Mouse (Mus musculus): ENCODE measurements around the gene Insl6. TPM values are rescaled to one million over a fixed set of nuclear protein-coding genes. Genes with fewer than 3 reads are reported as not detected.

Insl6 gene
- polyA plus RNA-seq, 1 experiment from 2014 or later = 3.0 TPM

DNA sequence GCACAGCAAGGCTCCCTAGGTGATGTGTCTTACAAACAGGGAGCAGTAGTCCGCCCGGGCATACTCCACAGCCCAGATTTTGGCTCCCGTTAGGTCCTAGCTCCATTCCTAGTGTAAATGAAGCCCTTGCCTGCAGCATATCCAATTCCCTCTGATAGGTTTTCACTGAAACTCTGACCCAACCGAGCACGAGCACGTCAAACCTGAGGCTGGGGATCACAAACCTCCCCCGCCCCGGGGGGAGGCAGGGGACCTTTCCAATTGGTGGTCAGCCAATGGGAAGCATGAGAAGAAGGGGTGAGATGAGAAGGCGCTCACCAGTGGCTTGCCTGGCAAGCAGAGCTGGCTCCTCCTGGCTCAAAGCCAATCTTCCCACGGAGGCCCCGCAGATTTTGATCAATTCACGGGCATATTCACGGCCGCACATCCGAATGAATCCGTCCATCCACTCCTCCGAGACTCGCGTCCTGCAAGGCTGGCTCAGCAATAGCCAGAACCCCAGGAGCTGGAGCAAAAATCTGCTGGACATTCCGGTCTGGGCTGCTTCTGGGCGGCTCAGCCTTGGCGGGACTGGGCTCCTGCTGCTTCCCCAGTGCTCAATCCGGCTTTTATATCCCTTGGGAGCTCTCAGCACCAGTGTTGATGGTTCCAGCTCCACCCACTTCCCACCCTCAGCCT lies 9.1 kb upstream of the Insl6 start, which contains the start of gene Rln1:
Gene Rln1 (minus strand): TSS at position 603 of the 678 bp plus-strand sequence.
- DNase-seq (ENCODE audit: low spot score) (peak; percentile 55), ATAC-seq (ENCODE audit: low FRiP score, low TSS enrichment) (peak; percentile 80)
- WGBS = 3% methylated on average over 23 of the region's 23 CpGs
- TF ChIP-seq CTCF (IDR thresholded peaks at IDR 0.05; ENCODE audit: low read depth) (no peak), EP300 (optimal IDR thresholded peaks at IDR 0.05) (no peak)
- H3K4me2 ChIP-seq (replicated peaks; ENCODE audit: low read depth) = peak within 1 kb of the TSS; percentile 69
- H3K9me3 ChIP-seq (ENCODE audit: control insufficient read depth, low read length) = no peaks in the 10 kb centered on the region
- H3K27me3 ChIP-seq (ENCODE audit: control insufficient read depth, insufficient read depth, low read length) = no peaks in the 10 kb centered on the region
- H3K4me3 ChIP-seq (ENCODE audit: low read depth, low read length) = peak within 1 kb of the TSS; percentile 39
- no peak within 1 kb of the TSS for H3K27ac ChIP-seq (replicated peaks)
- peak within 1 kb of the TSS; percentile 41 for H3K9ac ChIP-seq (ENCODE audit: low read length)
- H3K4me1 ChIP-seq (replicated peaks; ENCODE audit: control insufficient read depth, insufficient read depth) = no peaks in the 10 kb centered on the region
- no peaks in the 10 kb centered on the region for H3K36me3 ChIP-seq (ENCODE audit: control insufficient read depth, insufficient read depth, low read length)

DNA sequence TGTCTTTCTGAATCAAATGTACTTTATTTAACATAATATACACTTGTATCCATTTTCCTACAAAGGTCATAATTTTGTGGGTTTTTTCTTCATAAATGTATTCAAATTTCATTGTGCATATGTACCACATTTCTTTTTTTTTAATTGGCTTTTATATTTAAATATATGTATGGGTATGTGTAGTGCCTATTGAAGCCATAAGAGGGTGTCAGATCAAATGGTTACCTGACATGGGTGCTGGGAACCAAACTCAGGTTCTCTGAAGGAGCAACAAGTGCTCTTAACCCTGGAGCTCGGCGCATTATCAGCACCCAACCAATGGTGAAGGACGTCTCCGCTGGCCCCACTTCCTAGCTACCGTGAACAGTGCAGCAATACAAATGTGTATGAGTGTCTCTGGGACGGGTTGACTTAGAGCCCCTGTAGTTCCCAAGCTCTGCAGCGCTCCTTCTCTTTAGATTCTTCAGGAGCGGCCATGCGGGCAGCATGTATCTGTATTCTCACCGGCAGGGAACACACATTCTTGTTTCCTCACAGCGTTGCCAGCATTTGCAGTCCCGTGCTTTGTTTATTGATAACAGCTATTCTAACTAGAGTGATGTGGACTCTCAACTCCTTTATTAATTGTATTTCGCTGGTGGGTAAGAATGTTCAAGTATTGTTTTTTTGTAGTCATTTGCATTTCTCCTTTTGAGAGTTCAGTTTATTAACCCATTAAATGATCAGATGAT lies 1.8 kb upstream of the Insl6 start:
- WGBS = 77% methylated on average over 13 of the region's 13 CpGs
- Histone ChIP-seq H3K9me3 (ENCODE audit: control insufficient read depth, low read length) (no peaks in the 10 kb centered on the region), H3K4me3 (ENCODE audit: low read depth, low read length) (no peak overlapping the region), H3K27me3 (ENCODE audit: control insufficient read depth, insufficient read depth, low read length) (no peaks in the 10 kb centered on the region), H3K27ac (replicated peaks) (no peak overlapping the region), H3K9ac (ENCODE audit: low read length) (no peak overlapping the region), H3K4me1 (replicated peaks; ENCODE audit: control insufficient read depth, insufficient read depth) (no peaks in the 10 kb centered on the region), H3K4me2 (replicated peaks; ENCODE audit: low read depth) (no peak overlapping the region), H3K36me3 (ENCODE audit: control insufficient read depth, insufficient read depth, low read length) (no peaks in the 10 kb centered on the region)
- ATAC-seq (ENCODE audit: low FRiP score, low TSS enrichment) (no peak), DNase-seq (ENCODE audit: low spot score) (no peak)
- TF ChIP-seq EP300 (optimal IDR thresholded peaks at IDR 0.05) (no peak), CTCF (IDR thresholded peaks at IDR 0.05; ENCODE audit: low read depth) (no peak)

DNA sequence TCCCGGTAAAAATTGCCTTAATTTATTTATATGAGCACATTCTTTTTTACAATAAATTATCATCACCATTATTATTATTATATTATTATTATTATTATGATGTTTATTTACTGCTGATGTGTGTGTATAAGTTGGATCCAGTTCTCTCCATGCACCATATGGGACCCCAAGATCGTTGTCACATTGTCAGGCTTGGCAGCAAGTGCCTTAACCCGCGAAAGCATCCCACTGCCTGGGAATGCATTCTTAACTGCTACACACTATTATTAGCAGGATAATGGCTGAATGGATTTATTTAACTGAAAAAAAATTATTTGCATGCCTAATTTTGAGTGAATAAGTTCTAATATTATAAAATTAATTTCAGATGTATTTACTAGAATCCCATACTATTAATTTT lies 1.2 kb upstream of the Insl6 start:
- H3K9me3 ChIP-seq (ENCODE audit: control insufficient read depth, low read length) = no peaks in the 10 kb centered on the region
- no peaks in the 10 kb centered on the region for H3K36me3 ChIP-seq (ENCODE audit: control insufficient read depth, insufficient read depth, low read length)
- H3K27me3 ChIP-seq (ENCODE audit: control insufficient read depth, insufficient read depth, low read length) = no peaks in the 10 kb centered on the region
- no peak overlapping the region for H3K27ac ChIP-seq (replicated peaks)
- no peaks in the 10 kb centered on the region for H3K4me1 ChIP-seq (replicated peaks; ENCODE audit: control insufficient read depth, insufficient read depth)
- WGBS = 86% methylated on average over 4 of the region's 4 CpGs
- no peak overlapping the region for H3K4me2 ChIP-seq (replicated peaks; ENCODE audit: low read depth)
- no peak overlapping the region for H3K9ac ChIP-seq (ENCODE audit: low read length)
- no peak overlapping the region for H3K4me3 ChIP-seq (ENCODE audit: low read depth, low read length)
- DNase-seq (ENCODE audit: low spot score) (no peak), ATAC-seq (ENCODE audit: low FRiP score, low TSS enrichment) (no peak)
- TF ChIP-seq EP300 (optimal IDR thresholded peaks at IDR 0.05) (no peak), CTCF (IDR thresholded peaks at IDR 0.05; ENCODE audit: low read depth) (no peak)

DNA sequence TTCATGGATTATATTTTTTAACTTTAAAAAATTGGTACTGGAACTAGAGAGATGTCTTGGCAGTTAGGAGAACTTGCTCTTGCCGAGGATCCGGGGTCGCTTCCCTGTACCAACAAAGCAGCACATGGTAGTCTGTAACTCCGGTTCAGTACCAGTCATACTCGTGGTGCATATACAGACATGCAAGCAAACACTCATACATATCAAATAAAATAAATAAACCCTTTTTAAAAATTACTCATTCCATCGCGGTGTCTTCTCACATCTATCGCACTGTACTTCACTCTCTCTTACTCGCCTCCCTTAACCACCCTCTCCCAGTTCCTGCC lies 660 bp upstream of the Insl6 start:
- Histone ChIP-seq H3K9me3 (ENCODE audit: control insufficient read depth, low read length) (no peaks in the 10 kb centered on the region), H3K4me1 (replicated peaks; ENCODE audit: control insufficient read depth, insufficient read depth) (no peaks in the 10 kb centered on the region), H3K4me2 (replicated peaks; ENCODE audit: low read depth) (peak overlapping the region; percentile 58), H3K27me3 (ENCODE audit: control insufficient read depth, insufficient read depth, low read length) (no peaks in the 10 kb centered on the region), H3K4me3 (ENCODE audit: low read depth, low read length) (no peak overlapping the region), H3K27ac (replicated peaks) (no peak overlapping the region), H3K36me3 (ENCODE audit: control insufficient read depth, insufficient read depth, low read length) (no peaks in the 10 kb centered on the region), H3K9ac (ENCODE audit: low read length) (no peak overlapping the region)
- 42% methylated on average over 9 of the region's 9 CpGs for WGBS
- ATAC-seq (ENCODE audit: low FRiP score, low TSS enrichment) (no peak), DNase-seq (ENCODE audit: low spot score) (no peak)
- no peak for TF ChIP-seq CTCF (IDR thresholded peaks at IDR 0.05; ENCODE audit: low read depth)
- no peak for TF ChIP-seq EP300 (optimal IDR thresholded peaks at IDR 0.05)

DNA sequence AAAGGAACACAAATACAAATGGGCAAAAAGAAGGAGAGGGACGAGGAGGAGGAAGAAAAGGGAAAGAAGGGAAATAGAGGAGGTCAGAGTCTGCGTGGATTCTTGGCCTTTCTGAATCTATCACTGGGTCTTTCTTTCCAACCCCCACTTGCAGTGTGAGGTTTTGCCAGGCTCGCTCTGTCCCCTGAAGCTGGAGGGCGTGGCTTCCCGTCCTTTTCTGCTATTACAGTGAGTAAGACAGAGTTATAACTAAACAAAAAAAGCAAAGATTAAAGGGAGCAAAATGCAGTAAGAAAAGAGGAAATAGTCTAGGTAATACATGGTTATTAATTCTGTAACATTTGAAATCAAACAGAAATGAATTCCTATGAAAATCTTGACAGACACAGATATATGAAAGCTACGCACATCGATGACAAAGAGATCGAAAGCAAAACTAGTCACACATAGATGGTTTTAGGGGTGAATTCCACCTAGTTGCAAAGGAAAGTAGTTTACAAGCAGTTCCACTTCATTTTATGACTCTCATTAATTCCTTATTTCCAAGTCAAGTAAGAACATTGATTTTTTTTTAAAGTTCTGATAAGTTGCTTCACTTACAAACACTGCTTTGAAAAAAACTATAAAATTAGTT lies 1.6 kb downstream of the Insl6 start:
- no peaks in the 10 kb centered on the region for H3K36me3 ChIP-seq (ENCODE audit: control insufficient read depth, insufficient read depth, low read length)
- DNase-seq (ENCODE audit: low spot score) (no peak), ATAC-seq (ENCODE audit: low FRiP score, low TSS enrichment) (no peak)
- no peak overlapping the region for H3K9ac ChIP-seq (ENCODE audit: low read length)
- no peak overlapping the region for H3K4me2 ChIP-seq (replicated peaks; ENCODE audit: low read depth)
- 52% methylated on average over 8 of the region's 8 CpGs for WGBS
- H3K27ac ChIP-seq (replicated peaks) = no peak overlapping the region
- no peaks in the 10 kb centered on the region for H3K9me3 ChIP-seq (ENCODE audit: control insufficient read depth, low read length)
- H3K27me3 ChIP-seq (ENCODE audit: control insufficient read depth, insufficient read depth, low read length) = no peaks in the 10 kb centered on the region
- TF ChIP-seq CTCF (IDR thresholded peaks at IDR 0.05; ENCODE audit: low read depth) (no peak), EP300 (optimal IDR thresholded peaks at IDR 0.05) (no peak)
- H3K4me3 ChIP-seq (ENCODE audit: low read depth, low read length) = no peak overlapping the region
- H3K4me1 ChIP-seq (replicated peaks; ENCODE audit: control insufficient read depth, insufficient read depth) = no peaks in the 10 kb centered on the region

DNA sequence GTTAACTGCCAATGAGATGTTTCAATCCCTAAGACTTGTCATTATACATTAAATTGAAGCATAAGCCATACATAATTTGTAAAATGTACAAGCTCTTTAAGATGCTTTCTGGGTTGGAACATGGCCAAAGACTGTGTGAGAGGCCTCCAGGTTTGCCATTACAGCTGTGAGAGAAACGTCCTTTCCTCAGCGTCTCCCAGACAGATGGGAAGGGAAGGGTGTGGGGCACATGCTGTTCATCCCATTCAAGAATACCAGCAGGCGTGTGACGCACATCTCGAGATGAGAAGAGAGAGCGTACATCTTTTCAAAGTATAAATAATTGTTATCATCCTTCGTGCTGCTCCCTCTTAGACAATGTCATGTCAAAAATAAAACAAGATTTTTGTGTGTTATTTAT lies 12.5 kb downstream of the Insl6 start:
- no peaks in the 10 kb centered on the region for H3K27me3 ChIP-seq (ENCODE audit: control insufficient read depth, insufficient read depth, low read length)
- no peaks in the 10 kb centered on the region for H3K4me1 ChIP-seq (replicated peaks; ENCODE audit: control insufficient read depth, insufficient read depth)
- no peak overlapping the region for H3K9ac ChIP-seq (ENCODE audit: low read length)
- H3K36me3 ChIP-seq (ENCODE audit: control insufficient read depth, insufficient read depth, low read length) = peaks cover 10% of the 10 kb centered on the region
- ATAC-seq (ENCODE audit: low FRiP score, low TSS enrichment) = no peak
- H3K4me2 ChIP-seq (replicated peaks; ENCODE audit: low read depth) = no peak overlapping the region
- WGBS = 67% methylated on average over 7 of the region's 7 CpGs
- no peak for DNase-seq (ENCODE audit: low spot score)
- TF ChIP-seq CTCF (IDR thresholded peaks at IDR 0.05; ENCODE audit: low read depth) = no peak
- no peak for TF ChIP-seq EP300 (optimal IDR thresholded peaks at IDR 0.05)
- H3K27ac ChIP-seq (replicated peaks) = no peak overlapping the region
- no peaks in the 10 kb centered on the region for H3K9me3 ChIP-seq (ENCODE audit: control insufficient read depth, low read length)
- no peak overlapping the region for H3K4me3 ChIP-seq (ENCODE audit: low read depth, low read length)

All from stomach, postnatal 0 days (tissue).